Mouse (Mus musculus) embryonic fibroblast, embryonic 13.5 days (primary cell): Measurements from ENCODE around the gene Samd8.

ENCODE experiments used
- CTCF ChIP-seq: IDR thresholded peaks from 2 replicates; pipeline ENCODE4 v1.5.1; 2011; ENCODE audit warnings: mild to moderate bottlenecking, control low read depth, low read length, moderate library complexity, borderline replicate concordance; ENCODE audit not compliant: insufficient read depth
- POLR2A ChIP-seq: IDR thresholded peaks from 2 replicates; pipeline ENCODE4 v1.6.1; 2011; ENCODE audit warnings: low read depth, mild to moderate bottlenecking, control low read depth, low read length, moderate library complexity

- TF ChIP-seq CTCF (no peak), POLR2A (no peak)
These were observed 61.0 kb downstream of the Samd8 start for GRCm38 (mm10) chr14:21811301-21811700.
